Mouse (Mus musculus) lung, postnatal 25 days (tissue): ENCODE measurements around the gene Prickle3.
A peak's percentile ranks its signal among the peaks of the same experiment; 100 is the strongest.

ENCODE experiments used
- DNase-seq: peaks from one replicate; pipeline ENCODE4 v3.0.0; 2022; ENCODE audit warnings: low spot score

The Prickle3 gene

DNA sequence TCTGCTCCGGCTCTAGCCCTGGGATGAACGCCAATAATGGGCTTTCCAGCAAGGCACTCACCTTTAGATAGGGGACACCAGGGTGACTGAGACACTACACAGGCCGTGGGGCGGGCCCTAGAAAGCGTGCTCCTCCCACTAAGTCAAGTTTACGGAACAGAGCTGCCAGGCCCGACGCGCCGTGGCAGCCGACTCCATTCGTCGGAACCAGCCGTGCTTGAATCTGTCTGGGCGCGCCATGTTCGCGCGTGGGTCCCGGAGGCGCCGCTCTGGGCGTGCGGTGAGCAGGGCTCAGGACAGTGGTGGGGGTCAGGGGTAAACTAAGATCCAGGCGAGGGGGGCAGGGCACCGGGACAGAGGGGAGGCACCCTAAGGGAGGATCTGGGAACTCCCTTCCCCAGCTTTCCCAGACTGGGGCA is at the start of gene Prickle3:
Prickle3 (plus strand) TSS at position 40 of the 419 bp plus-strand sequence.
- peak; percentile 63 for DNase-seq

DNA sequence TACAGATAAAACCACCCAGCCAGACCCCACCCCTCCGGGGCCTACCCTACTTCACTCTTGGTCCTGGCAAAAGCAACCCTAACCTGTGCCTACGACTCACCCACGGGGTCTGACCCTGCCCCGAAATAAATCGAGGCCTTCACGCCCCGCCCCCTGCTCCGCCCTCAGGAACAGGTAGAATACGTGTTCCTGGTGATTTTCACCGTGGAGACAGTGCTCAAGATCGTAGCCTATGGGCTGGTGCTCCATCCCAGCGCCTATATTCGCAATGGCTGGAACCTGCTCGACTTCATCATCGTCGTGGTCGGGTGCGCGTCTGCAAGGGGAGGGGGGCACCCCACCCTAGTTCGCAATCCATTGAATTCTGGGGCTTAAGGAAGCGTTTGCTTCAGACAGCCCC is 47.0 kb upstream of the Prickle3 start:
- DNase-seq: no peak

DNA sequence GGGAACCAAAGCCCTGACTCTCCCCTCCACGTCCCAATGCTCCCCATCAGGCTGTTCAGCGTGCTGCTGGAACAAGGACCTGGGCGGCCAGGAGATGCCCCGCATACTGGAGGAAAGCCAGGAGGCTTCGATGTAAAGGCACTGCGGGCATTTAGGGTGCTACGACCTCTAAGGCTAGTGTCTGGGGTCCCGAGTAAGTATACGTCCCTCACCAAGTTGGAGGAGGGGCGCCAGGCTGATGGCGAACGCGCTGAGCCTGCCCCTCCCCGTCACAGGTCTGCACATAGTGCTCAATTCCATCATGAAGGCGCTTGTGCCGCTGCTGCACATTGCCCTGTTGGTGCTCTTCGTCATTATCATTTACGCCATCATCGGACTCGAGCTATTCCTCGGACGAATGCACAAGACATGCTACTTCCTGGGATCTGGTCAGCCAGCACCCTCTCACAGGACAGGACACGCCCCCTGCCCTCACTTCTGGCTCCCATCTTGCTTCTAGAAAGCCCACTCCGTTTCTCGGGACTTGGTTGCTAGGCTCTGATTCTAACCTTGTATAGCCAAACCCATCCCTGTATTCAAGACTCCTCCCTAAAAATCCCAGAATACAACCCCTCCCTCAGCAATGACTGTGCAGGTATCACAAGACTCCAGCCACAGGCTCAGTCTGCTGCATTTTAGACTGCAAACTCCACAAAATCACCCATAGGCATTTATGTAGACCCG is 46.4 kb upstream of the Prickle3 start:
- no peak for DNase-seq

DNA sequence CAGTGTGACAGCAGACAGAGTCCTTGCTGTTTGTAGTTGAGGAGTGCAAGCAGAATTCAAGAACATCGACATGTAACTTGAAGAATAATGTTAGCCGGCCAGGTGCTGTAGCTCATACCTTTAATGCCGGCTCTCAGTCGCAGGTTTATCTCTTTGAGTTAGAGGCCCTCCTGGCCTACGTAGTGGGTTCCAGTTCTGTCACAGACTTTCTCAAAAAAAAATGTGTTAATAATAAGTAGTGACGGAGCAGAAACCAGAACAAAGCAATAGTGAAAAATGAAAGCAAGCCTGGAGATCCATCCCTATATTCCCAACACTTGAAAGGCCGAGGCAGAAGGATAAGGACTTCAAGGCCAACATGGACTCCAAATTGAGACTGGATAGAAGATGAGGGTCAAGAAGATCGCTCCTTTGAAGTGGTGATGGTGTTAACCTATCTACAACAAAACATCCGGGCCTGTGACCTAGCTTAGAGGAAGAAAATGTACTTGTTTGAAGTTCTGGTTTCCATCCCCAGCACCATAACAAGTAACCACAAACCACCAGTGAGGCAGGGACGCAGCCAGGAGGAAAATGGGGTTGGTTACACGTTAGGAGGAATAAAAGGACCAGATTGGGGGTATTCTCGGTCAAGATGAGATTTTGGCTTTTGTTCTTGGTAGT is 39.0 kb upstream of the Prickle3 start:
- DNase-seq: no peak

DNA sequence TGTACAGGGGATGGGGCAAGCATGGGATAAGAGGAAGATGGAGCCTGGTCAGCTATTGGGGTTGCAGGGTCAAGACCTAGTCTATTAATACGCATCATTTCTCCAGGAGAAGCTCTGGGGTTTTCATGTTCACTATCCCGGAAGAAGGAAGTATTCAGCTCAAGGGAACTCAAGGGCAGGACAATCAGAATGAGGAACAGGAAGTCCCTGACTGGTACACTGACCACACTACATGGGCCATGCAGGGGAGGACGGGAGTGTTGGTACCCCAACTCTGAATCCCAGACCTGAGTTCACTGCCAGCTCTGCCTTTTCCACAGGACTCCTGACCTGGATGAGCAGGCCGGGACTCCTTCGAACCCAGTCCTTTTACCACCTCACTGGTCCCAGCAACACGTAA is 24.5 kb upstream of the Prickle3 start:
- no peak for DNase-seq

DNA sequence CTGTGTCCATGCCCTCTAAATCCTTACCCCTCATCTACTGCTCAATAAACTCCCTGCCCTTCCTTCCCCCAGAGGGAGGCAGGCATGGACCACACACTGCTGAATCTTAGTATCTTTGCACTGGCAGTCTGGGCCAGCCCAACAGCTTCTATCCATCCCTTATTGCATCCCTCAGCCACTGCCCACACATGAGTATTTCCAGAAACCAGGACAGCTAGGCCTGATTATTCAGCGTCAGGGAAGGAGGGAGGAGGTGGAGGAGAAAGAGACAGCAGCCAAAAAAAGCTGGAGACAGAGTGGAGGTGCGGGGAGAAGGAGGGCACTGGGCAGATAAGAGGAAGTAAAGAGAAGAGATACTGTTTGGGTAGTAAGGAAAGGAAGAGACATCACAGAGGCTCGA is 22.0 kb upstream of the Prickle3 start:
- DNase-seq: no peak

DNA sequence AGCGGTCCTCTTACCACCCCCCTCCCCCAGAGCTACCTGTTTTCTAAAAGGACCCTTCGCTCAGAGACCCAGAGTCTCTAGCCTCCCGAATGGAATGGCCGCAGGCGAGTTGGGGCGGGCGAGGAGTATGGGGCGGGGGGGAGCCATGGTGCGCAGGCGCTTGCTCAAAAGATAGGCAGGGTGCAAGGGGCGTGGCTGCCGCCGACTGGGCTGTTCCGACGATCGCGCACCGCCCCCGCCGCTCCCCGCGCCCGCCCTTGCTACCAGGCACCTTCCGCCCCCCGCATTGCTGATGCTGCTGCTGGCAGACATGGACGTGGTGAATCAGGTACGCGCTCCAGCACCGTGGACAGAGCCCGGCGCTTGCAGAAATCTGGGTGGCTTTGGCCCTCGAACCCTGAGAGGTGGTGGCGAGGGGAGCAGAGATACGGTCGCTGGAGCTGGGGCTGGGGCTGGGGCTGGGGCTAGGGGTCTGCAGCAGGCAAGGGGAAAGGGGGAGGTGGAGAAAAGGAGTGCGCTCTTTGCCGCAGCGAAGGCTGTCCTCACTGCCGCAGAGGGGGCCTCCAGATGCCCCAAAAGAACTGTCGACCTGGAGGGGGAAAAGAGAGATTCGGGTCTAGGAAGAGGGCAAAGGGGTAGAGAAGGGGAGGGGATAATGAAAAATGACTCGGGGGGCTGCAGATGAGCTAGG is 18.5 kb upstream of the Prickle3 start, which contains the start of gene Syp:
Syp (plus strand) TSS at position 71 of the 691 bp plus-strand sequence.
- DNase-seq: peak; percentile 55

DNA sequence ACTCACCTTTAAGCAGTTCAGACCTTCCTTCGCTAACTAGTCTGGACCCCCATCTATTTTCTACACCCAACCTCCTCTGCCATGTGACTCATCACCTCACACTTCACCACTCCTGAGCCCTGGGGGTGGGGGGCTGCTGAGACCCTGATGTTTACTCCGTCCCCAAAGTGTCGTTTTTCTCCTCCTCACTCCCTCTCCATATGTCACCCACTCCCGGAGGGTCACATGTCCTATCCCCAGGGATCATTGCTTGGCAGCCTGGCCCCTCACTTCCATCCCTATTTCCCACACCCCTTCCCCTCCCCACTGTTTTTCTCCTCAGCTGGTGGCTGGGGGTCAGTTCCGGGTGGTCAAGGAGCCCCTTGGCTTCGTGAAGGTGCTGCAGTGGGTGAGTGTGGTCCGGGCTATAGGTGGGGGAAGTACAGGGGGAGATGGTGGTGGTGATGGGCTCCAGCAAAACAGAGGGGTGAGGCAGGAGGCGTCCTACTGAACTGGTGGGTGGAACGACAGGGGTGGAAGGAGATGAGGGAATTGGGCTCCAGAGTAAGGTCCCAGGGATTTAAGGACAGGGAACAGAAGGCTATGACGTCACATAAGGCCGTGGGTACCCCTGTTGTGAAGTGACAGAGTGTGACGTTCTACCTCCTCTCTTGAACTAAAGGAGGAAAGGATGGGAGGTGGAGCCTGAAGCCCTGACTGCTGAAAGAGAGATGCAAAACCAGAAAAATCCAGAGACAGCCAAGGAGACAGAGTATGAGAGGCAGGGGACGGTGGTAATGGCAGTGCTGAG is 17.3 kb upstream of the Prickle3 start:
- no peak for DNase-seq

DNA sequence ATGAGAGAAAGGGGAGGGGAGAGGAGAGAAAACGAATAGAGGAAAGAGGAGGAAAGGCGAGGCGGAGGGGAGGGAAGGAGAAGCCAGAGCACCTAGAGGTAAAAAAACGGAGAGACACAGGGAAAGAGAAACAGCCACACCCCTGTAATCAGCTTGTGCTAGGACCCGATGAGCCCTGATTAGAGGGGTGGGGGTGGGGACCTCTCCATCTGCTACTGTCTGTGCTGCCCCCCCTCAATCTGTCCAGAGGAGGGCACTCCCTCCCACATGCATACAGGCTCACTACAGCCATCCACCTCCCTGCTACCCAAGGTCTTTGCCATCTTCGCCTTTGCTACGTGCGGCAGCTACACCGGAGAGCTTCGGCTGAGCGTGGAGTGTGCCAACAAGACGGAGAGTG is 16.3 kb upstream of the Prickle3 start:
- no peak for DNase-seq

DNA sequence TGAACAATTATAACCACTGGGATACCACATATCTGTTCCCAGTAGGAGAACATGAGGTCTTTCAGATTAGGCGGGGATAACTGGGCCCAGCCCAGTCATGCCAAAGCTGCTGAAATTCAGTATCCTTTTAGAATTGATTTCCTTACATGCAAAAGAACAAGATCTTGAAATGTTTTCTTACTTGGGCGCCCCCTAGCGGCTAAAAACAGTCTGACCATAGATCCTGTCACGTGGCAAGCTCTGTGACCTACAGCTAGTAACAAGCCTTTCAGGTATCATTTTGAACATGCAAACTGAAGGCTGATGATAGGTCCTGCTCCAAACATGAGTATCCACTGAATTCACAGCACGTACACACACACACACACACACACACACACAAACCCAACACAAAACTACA is 11.7 kb upstream of the Prickle3 start:
- peak; percentile 82 for DNase-seq

DNA sequence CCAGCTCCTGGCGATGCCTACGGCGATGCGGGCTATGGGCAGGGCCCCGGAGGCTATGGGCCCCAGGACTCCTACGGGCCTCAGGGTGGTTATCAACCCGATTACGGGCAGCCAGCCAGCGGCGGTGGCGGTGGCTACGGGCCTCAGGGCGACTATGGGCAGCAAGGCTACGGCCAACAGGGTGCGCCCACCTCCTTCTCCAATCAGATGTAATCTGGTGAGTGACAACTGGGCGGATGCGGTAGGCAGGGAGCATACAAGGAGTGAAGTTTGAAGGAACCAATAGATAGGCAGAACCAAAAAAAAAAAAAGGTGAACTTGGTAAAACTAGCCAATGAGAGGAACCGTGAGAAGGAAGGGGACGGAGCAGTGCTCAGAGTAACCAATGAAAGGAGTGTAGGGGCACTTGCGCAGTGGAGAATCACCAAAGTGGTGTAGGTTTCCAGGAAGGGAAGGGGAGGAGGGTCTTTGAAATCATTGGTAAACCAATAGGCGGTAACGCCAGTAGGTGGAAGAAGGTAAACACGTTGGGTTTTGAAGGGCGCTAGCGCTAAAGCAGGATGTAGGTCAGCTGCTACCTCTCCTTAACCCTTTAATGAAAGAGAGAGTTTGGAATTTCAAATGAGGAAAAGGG is 8.3 kb upstream of the Prickle3 start:
- DNase-seq: peak; percentile 93

DNA sequence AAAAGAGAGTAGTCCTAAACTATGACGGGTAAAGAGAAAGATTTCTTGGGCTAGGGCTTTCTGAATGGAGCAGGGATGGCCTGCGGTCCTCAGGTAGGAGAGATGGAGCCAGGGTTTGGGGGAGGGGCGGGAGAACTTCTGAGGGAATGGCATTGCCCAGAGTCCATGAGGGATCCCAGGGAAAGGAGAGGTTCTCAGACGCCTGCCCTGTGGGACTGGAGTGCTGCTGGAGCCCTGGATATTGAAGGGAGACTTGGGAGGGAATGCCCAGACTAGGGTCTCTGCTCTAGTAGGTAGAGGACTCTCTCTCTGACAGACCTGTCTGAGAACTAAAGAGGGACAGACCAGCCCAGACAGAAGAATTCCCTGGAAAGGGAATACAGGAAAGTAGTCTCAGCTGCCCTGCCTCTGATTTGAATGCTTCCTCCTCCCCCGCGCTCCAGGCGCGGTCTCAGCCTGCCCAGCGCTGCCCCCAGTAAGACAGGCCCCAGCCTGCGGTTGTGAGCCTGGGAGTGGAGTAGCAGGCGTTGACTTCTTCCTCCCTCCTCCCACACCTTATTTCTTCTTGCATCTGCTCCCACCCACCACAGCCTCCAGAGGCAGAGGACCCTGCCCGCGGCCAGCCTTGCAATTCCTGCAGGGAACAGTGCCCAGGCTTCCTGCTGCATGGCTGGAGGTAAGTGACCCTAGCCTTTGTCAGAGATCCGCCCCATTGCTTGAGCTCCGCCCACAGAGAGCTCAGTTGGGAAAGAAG is 1.1 kb downstream of the Prickle3 start:
- DNase-seq: no peak

DNA sequence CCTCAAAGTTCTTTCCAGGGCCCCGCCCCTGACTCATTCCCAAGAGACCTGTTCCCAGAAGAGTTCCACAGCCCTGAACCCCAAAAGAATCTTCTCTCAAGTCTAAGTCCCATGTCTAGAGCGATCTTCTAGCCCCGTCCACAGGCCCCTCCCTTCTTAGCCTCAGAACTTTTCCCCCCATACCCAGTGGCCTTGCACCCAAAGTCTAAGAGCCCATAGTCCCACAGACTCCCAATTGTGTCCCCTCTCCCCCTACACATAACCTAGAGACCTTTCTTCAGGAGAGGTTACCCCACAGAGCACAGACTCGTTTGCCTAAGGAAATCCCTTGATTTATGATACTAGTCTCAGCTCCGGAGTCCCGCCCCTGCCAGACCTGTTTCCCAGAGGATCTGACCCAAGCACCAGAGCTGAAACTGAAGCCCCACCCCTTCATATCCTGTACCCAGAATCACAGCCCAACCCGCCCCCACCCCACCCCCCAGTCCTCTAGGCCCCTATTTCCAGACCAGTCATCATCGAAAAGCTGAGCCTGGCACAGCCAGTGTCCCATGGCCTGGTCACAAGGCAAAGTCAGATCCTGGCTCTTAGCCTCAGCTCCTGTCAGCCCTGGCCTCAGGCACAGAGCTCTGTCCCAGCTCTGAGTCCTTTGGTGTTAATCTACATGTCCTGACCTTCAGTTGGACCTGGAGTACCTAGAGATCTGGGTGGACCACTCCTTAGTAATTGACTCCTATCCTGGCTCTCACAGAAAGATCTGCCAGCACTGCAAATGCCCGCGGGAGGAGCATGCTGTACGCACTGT is 1.9 kb downstream of the Prickle3 start:
- DNase-seq: no peak

DNA sequence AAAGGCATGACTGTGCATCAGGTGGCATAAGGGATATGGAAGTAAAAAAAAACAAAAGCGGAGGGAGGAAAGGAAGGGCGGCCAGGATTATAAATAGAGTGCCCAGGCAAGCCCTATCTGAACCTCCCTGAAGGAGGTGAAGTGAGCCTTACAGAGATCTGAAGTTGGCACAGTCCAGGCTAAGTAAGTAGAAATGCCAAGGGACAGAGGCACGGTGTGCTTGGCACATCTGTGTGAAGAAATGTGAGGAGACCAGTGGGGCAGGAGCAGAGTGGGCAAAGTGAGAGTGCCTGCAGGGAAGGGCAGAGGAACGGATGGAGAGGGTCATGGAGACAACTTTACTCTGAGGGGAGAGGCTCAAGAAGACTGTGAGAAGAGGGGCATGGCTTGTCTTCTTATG is 4.0 kb downstream of the Prickle3 start:
- no peak for DNase-seq

DNA sequence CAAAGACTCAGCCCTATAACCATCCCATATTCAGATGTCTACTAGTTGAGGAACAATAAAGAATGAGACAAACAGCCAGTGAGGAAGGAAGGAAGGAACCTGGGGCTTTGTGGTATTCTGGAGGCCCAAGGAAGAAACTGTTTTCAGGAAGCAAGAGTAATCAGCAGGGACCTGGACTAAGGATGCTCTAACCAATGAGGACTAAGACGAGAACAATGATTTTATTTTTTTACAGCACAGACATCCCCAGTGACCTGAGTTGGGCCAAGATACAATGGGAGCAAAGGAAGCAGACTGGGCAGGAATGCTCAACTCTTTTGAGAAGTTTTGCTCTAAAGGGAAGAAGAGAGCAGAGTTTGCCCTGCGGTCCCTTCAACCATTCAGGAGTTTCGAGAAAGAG is 5.9 kb downstream of the Prickle3 start:
- no peak for DNase-seq

DNA sequence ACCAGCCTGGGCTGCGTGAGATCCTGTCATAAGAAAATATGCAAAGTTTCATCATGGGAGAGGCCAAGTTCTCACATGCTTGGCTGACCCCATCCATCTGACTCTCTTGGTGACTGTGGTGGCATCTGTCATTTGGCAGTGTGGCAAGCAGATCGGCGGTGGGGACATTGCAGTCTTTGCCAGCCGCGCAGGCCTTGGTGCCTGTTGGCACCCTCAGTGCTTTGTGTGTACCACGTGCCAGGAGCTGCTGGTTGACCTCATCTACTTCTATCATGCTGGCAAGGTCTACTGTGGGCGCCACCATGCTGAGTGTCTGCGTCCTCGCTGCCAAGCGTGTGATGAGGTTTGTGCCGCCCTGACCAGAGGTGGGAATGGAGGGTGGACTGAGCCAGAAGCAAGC is 7.7 kb downstream of the Prickle3 start:
- no peak for DNase-seq

DNA sequence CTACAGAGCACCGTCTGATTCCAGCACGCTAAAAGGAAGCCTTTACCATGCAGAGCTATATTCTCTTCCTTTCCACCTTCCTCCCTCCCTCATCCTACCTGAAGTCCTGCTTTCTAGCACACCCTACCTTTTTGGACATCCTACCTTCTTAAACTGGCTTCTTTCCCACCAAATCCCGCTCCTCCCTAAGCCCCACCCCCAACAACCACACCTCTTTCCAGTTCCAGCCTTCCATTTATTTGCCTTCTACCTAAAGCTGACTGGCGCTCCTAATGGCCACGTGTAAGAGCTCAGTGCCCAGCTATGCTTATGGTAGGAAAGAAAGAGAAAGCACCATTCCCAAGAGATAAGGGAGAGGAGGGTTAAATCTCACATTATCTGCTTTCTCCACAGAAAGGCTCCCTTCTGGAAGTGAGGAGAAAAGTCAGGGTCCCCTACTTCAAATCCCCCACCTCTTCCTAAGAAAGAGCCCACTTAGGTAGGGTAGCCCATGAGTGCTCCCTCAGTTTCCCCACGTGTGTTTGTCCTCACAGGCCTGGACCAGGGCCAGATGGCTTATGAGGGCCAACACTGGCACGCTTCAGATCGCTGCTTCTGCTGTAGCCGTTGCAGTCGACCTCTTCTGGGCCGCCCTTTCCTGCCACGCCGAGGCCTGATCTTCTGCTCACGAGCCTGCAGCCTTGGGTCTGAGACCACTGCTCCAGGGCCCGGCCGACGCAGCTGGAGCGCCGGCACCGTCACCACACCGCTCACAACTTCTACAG is 8.9 kb downstream of the Prickle3 start:
- DNase-seq: no peak

DNA sequence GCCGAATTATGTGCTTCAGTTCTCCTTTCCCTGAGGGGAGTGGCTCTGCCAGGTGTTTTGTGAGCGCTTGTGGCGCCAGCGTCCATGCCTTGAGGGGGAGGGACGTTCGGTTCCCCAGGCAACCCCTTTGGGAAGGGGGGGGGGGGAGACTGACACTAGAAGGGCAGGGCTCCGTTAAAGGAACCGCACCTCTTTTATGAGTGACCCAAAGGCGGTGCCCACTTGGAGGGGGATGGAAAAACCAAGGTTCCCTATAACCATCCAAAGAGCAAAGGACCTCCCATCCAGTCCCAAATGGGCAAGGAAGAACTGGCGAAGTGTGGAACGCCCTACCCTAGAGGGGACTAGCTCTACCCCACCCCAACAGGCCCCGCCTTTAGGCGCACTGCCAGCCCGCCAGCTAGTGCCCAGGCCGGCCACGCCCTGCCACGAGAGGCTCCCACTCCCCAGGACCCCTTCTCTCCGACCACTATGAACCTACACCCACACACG is 13.4 kb downstream of the Prickle3 start:
- peak; percentile 77 for DNase-seq

DNA sequence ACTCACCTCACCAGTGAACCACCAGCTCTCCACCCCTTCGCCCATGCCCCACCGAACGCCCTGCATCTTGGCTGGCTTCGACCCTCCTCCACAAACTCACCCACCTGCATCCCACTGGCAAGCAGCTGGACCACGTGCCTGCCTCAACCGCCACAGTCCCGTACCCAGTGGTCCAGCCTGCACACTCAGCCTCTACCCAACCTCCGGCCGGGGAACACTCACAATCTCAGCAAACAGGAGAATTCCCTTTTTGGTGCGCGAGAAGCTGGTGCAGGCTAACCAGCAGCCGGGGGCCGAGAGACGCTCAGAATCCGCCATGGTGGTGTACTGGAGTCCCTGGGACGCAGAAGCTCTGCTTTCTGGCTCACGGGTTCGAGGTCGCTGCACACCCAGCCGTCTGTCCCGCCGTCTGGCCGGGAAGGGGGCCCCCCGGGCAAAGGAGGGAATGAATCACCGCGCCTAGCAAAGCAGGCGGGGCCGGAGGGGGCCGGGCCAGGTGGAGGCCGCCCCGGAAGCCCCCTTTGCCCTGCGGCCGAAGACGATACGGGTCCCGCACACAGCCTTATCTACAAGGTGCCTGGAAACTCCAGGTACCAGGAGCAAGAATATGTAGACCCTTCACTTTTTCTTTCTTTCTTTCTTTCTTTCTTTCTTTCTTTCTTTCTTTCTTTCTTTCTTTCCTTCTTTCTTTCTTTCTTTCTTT is 14.0 kb downstream of the Prickle3 start, which contains the start of gene Plp2:
Plp2 (minus strand) TSS at position 470 of the 703 bp plus-strand sequence.
- DNase-seq: no peak
